Mouse (Mus musculus) T-helper 1 cell (primary cell): ENCODE measurements around the gene Dido1.

Source experiments
- in situ Hi-C: fragments of 300-600 bp; cut with MboI, MseI; formaldehyde crosslinking; loops from one replicate; pipeline ENCODE4 v1.15.1; 2025; ENCODE audit warnings: high pct_unique_total_duplicates

Gene Dido1

DNA sequence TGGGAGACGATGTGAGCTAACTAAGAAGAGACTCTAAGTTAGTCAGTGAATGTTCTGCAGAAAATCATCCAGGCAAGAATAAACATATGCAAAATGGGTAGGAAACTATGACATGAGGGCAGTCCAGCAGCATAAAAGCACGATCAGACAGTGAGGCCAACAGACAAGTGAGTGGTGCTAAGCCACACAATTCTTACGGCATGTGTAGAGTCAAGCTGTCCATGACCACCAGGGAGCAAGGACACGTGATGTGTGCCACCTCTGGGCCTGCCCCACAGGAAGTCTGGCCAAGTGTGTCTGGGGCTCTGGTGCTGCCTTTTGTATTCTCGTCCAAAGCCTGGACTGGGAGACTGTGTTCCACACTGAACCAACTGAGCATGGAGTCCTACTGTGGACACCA, 20.0 kb downstream of the Dido1 start:
- in situ Hi-C loops = no loop called here

DNA sequence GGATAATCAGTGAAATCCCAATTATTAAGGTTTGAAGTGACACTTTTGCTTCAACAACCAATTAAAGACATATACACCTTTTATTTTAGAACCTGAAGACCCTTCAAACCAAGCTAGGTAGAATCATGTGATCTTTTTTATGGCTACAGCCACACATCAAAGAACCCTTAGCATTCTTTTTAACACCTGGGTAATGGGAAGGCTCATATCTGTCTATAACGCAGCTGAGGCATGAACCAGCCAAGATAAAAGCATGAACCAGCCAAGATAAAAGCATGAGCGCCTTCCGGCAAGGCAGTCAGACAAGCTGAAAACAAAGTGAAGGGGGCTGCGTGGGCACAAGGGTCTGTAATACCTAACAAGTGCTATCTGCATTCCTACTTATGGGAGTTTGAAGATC, 25.8 kb downstream of the Dido1 start:
- in situ Hi-C loops = no loop called here

DNA sequence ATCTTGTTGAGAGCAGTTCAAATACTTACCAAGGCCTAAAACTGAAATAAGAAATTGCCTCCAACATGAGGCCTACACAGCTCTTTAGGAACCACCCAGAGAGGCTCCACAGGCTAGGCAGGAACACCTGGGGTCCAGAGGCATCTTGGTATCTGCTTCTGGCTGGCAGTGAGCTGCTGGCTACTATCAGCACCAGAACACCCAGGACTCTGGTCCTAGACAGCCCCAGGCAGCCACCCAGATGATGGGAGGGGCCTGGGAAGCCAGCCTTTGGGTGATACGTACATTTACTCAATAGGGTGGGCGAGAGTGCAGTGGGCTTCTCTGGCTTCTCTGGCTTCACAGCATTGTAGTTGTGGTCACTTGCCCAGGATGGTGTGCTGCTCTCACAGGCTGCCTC, 26.3 kb downstream of the Dido1 start:
- in situ Hi-C loops = no loop called here

DNA sequence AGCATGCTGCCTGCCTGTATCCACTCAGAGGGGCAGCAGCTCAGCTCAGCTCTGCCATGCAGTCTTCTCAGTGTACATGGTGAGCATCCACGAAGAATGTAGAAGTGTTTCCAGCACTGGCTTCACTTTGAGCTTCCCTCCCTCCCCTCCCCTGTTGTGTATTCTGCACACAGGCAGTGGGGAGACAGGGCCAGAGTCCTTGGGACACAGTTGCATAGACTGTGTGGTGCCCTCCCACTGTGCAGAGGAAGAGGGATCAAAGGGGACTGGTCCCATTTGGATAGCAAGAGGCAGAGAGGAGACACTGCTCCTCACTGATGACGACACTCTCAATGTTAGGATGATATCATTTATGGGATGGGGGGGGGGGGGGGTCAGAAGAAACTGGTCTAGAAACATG, 28.6 kb downstream of the Dido1 start:
- in situ Hi-C loops = no loop called here

DNA sequence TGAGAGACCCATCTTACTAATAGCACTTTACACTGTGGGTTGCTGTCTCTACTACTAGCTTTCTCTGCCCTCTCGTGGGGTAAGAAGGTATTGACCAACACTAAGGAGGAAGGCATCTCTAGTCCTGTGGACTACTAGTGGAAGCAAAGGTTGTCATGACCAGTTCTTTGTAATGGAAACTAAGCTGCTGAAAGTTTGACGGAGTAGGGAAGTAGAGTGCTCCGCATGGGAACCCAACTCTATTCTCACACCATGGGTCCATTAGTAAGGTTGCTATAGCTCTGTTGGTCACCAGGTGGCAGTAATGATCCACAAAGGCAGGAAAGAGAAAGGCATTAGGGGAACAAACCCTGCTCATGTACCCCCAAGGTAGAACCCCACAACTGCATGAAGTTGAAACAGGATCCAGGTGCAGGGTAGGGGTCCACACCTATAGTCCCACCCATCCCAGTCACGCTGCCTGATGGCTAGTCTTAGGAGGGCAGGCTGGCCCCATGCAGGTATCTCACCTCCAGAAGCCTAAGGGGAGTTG, 31.1 kb downstream of the Dido1 start:
- in situ Hi-C loops = no loop called here

DNA sequence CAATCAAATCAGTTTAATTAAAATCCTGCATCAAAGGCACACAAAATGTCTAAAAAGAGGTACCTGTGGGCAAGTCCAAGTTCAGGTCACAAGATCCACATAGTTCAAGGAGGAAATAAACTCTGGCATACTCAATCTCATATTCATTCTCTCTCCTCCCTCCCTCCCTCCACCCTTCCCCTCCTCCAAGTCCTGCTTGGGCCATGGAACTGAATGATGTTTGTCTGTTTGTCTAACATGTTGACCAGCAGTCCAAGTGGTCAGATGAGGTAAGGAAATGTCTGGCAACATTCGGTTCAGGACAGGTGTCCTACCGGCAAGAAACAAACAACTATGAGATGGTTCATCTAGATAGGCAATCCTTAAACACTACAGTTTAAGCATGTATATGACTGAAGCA, 33.1 kb downstream of the Dido1 start:
- in situ Hi-C loops = no loop called here

DNA sequence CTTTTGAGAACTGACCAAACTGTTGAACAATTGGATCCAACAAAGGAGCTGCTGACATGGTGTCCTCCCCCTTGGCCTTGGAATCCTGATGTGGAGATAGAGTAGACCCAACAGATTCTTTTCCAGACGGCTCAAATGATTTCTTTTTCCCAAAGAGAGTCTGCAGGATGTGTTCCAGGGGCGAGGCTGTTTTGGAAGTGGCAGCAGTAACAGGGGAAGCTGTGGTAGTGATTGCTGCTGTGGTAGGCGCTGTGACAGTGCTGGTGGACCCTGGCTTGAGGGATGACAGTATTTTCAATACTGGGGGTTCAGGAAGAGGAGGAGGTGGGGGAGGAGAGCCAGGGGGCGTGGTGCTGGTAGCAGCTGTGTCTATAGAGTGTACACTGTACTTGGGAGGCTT, 47.8 kb downstream of the Dido1 start:
- in situ Hi-C loops = no loop called here

DNA sequence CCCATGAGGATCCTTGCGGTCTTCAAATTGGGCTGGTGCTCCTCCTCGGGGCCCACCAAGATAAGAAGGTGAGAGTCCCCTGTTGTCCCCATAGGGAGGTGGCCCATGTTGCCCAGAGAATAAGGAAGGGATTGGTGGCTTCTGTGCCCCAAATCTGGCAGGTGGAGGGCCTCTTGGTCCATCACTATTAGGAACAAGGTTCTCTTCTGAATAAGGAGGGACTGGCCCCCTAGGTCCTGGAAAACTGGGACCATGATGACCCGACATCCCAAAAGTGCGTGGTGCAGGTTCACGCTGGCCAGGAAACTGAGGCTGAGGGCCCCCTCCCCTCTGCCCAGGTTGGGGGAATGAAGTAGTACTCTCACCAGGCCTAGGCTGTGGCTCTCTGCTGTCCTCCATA, 49.3 kb downstream of the Dido1 start:
- in situ Hi-C loops = no loop called here

DNA sequence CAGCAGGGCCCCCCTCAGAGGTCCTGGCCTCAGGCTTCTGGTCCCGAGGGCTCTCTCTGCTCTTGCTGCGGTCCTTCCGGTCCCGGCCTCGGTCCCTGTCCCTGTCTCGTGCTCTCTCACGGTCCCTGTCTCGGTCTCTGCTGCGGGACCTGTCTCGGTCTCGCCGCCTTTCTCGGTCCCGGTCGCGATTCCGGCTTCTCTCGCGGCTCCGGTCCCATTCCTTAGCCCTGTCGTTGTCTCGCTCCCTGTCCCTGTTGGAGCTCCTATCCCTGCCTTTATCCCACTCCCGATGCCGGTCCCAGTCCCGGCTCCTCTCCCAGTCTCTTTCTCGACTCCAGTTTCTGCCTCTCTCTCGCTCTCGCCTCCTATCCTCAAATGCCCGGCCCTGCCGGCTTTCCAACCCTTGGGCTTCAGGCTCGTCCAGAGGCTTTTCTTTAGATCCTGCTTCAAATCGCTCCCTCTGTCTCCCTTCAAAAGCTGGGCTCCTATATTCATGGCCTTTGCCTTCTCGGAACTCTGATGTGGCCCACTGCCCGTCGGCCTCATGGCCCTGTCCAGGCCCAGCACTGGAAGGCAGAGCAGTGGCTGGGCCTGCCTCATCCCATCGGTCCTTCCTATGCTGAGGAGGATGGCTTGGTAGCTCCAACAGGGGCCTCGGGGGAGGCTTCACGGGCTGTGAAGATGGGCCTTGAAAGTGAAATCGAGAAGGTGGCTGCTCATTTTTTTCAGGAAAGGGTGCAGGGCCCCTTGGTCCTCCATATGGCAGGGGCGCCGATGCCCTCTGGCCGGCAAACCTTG, 50.2 kb downstream of the Dido1 start:
- in situ Hi-C loops = no loop called here

DNA sequence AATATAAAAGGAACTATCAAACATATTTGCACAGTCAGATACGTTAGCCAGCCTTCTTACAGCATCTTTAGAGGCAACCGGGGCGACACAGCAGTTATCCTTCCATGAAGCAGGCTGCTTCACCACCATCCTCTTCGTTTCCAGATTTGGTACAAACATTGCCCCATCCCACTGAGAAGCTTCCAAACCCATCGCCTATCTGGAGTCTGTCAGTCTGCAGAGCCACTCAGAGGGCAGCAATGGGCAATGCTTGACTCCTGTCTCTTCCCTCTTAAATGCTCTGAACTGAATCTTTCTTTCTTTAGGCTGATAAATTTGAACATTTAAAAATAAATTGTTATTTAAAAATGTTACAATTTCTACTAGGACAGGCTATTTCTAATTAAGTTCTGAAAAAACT, 51.4 kb downstream of the Dido1 start:
- in situ Hi-C loops = no loop called here

DNA sequence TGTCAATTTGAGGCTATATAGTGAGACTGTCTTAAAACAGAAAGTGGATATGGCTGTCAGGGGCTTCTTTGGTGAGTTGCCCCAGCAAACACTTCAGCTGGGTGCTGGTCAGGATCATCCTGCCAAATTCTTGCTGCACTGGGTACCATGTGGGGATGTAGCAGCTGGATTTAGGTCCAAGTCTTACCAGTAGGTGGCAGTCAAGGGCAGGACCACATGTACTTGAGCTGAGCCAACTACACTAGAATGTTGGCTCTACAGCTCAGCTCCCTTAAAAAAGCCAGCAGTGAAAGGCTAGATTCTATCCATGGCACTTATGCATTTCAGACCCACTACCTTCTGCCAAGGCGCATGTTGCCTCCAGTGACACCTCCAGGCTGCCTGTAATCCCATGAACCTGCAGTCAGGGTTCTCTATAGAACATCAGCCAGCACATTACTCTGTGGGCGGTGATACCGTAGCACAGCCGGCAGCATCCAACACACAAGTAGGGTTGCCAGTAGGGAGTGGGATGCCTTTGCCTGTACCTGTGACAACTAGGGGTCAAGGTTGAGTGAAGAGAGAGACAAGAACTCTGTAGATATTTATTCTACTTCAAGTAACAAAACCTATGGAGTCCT, 52.3 kb downstream of the Dido1 start:
- in situ Hi-C loops = no loop called here

DNA sequence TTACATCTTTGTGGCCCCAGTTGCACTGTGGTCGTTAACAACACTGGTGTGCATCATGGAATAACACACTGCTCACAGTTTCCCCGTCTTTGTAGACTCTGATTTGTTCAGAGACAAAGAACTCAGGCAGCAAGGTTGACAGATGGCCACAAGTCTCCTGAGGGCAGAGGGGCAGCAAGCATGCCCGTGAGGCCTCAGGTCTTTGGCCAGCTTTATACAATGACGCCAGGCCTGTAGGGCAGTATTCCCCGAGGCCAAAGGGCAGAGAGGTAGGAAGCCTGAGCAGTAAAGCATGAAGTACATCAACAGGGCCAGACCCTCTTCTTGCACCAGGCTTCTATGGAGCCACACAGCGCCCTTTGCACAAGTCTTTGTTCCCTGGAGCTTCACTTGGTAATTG, 54.6 kb downstream of the Dido1 start:
- in situ Hi-C loops = no loop called here

DNA sequence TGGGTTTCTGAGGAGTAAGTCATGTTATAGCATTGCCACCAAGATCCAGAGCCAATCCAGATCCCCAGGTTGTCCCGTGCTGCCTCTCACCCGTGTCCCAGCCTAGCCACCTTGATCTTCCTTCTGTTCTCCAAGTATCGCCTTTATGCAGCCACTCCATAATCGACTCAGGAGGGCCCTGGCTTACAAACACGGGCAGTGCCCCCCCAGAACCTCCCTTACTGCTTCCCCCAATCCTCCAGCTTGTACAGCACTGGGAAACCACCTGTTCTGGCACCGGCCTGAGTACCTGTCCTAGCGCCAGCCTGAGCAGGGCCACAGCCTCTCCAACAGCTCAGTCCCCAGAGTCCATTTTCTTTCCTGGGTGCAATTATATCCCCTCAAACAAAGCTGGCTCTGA, 55.1 kb downstream of the Dido1 start:
- in situ Hi-C loops = no loop called here

DNA sequence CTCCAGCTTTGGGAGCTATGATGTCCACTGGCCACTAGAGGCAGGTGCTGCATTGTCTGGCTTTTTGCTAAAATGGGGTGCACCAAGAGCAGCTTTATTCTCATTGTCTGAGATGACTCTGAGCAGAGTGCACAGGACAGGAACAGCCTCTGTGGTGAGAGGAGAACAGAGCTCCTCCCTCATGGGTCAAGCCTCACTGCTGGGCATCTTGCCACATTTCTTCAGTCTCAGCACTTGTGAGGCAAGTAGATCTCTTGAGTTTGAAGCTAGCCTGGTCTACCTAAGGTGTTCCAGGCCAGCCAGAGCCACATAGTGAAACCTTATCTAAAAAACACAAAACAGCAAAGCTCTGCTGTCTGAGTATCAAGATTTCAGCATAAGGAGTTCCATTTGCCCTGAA, 63.0 kb downstream of the Dido1 start:
- in situ Hi-C loops = no loop called here

DNA sequence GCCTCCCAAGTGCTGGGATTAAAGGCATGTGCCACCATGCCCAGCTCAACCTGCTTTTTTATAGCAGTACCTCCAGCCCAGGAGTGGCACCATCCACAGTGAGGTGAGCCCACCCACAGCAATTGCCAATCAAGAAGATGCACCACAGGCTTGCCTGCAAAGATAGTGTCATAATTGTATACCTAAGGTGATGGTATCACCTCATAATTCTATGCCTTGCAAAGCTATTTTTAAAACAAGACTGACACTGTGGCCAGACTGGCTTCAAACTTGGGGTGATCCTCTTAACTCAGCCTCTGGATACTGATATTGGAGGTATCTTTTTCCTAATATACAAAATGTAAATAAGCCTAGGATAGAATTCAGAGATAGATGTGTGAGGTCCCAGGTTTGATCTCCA, 66.2 kb downstream of the Dido1 start:
- in situ Hi-C loops = no loop called here

DNA sequence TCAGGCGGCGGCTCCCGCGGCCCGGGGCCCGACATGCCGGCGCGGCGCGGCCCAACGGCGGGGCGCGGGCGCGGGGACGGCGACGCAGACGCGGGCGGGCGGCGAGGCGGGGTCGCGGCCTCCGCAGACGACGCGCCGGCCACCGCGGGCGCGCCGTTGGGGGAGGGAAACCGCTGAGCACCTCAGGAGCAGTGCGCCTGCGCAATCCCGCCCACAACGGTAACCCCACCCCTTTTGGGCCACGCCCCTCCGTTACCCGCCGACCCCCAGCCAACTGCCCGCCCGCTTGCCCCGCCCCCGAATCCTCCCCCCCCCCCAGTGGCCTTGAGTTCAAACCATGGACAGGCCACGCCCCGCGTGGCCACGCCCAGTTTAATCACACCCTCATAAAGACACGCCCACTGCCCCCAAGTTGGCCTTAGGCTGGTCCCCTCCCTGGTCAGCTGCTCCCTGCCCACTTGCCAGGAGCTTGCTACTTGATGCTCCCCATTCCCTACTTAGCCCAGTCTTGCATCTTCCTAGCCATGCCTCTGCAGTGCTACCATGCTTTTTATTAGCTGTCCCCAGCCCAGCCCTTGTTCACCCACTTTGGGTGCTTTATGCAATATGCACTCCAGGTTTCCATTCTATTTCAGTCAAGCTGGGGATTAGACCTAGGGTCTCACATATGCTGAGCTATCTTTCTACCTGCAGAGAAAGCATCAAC, 67.1 kb downstream of the Dido1 start, which contains the start of gene Tcfl5:
Tcfl5 (minus strand) TSS at position 154 of the 706 bp plus-strand sequence.
- in situ Hi-C loops = no loop called here

DNA sequence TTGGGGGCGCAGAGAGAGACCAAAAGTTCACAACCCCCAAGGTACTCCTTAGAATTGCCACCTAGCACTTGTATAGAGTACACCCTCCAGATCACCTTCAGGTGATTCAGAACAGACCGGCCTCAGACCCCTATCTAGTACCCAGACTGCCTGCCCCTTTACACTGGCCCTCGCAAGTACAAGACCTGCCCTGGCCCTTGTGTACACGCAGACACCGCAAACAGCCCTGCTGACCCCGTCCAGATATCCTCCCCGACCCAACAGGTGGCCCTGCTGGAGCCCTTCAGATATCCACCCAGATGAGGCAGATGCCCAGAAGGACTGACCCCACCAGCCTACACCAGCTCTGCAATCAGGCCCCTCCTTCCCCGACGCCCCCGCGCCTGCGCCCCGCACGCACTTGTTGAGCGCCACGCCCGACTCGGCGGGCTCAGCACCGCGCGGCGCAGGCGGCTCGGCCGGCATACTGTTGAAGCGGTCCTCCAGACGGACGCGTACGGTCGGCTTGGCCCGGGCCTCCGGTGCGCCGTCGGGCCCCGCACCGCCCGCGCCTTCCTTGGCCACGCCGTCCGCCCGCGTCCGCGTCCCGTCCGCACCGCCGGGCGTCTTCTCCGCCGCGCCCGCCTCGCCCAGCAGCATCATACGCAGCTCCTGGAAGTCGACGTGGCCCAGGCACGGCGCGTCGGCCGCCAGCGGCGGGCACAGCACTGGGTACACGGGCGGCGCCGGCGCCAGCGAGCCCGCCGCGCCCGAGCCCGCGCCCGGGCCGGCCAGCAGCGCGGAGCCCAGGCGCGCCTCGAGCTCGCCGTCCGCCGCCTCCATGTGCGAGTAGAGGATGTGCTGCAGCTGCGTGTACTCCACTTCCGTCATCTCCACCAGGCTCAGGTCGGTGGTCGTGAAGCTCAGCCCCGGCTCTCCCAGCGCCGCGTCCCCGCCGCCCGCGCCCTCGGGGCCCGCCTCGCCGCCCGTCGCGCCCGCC, 67.9 kb downstream of the Dido1 start:
- in situ Hi-C loops = no loop called here

DNA sequence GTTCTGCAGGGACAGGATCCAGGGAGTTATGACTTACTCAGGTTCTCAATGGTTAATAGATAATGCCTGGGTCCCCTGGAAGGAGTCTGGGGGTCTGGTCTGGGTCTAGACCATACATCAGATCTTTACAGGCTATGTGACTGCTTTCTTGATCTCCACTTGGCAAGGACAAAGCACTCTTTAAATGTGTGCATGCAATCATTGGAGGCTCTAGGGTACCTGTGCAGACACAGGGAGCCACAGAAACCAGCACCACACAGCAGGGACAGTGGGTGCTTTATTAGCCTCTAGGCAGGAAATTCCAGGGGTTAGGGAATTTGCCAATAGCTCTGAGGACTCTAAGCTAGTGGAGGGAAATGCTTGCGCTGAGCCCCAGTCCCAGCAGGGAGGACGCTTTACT, 97.9 kb downstream of the Dido1 start:
- in situ Hi-C loops = no loop called here

DNA sequence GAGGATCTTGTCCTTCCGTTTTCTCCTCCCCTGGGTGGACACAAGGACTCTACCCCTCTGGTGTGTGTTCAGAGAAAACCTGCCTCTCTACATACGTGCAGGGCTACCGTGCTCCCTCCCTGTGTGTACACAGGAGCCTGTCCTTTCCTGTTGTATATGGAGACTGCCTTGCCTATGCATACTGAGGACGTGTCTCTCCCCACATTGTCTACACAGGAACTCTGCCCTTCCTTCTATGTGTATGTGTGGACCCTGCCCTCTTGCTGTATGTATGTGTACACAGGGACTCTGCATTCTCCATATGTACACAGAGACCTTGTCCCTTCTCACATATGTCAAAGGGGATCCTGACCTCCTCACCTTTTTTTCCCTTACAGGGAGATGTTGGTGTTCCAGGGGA, 99.5 kb downstream of the Dido1 start:
- in situ Hi-C loops = no loop called here
